10 mouse cellular contexts compared by ENCODE assay signal in genomic region chr2:73463431-73464194, GRCm38 (mm10).
DNase-seq lines count a peak whose midpoint lies in the region; ATAC-seq and TF ChIP-seq lines count a peak whose summit lies in the region.
"Had no signal": no experiment of that assay in that cellular context is flagged by ENCODE, and none has a peak within 500 bp of the region (broad histone marks: within the 10 kb centered on the region; RNA-seq: fewer than 3 reads in every experiment).

No protein-coding gene starts in this region.

- H3K4me2 ChIP-seq in kidney, embryonic 15.5 days = no peak overlapping the region
- H3K4me2 ChIP-seq in liver, embryonic 12.5 days = peak overlapping the region; percentile 23; the same call in 1 of the 2 replicates
- no peak overlapping the region for H3K4me2 ChIP-seq in hindbrain, embryonic 16.5 days (ENCODE audit: low read length)

- H3K27ac ChIP-seq in kidney, embryonic 15.5 days = no peak overlapping the region
- H3K27ac ChIP-seq in gastrocnemius, adult 2 months = peak overlapping the region; percentile 81
- peak overlapping the region; percentile 53; the same call in 1 of the 2 replicates for H3K27ac ChIP-seq in liver, embryonic 12.5 days
- H3K27ac ChIP-seq in hindbrain, embryonic 16.5 days (ENCODE audit: low read depth, low read length) = no peak overlapping the region

- H3K36me3 ChIP-seq in kidney, embryonic 15.5 days = no peaks in the 10 kb centered on the region
- H3K36me3 ChIP-seq in liver, embryonic 12.5 days = no peaks in the 10 kb centered on the region
- no peaks in the 10 kb centered on the region for H3K36me3 ChIP-seq in hindbrain, embryonic 16.5 days (ENCODE audit: control insufficient read depth, insufficient read depth, low read length)

- TF ChIP-seq CTCF in gastrocnemius, adult 2 months (IDR thresholded peaks at IDR 0.05) = no peak

- H3K4me3 ChIP-seq in kidney, embryonic 15.5 days (replicated peaks) = no peak overlapping the region
- no peak overlapping the region for H3K4me3 ChIP-seq in gastrocnemius, adult 2 months
- no peak overlapping the region for H3K4me3 ChIP-seq in liver, embryonic 12.5 days
- H3K4me3 ChIP-seq in hindbrain, embryonic 16.5 days (ENCODE audit: low read length) = no peak overlapping the region
- H3K4me3 ChIP-seq: erythroblast, embryonic 14.5 days had no signal

- WGBS in kidney, embryonic 15.5 days = 24% methylated on average over 7 of the region's 7 CpGs
- 25% methylated on average over 7 of the region's 7 CpGs for WGBS in liver, embryonic 12.5 days (ENCODE audit: insufficient replicate concordance)
- 69% methylated on average over 7 of the region's 7 CpGs for WGBS in hindbrain, embryonic 16.5 days

- DNase-seq in kidney, postnatal 36 days = peak; percentile 17 to 28
- DNase-seq in gastrocnemius, adult 2 months = peak; percentile 60
- DNase-seq in thymus, postnatal 0 days (ENCODE audit: low spot score) = peak; percentile 82
- DNase-seq in layer of hippocampus, postnatal 10 days (ENCODE audit: low spot score in 2 of 2) = no peak
- no peak for DNase-seq in adrenal gland, adult (ENCODE audit: inconsistent age in 2 of 2, low spot score in 1 of 2)

- peaks cover 15% of the 10 kb centered on the region for H3K4me1 ChIP-seq in kidney, embryonic 15.5 days
- peaks cover 59% of the 10 kb centered on the region for H3K4me1 ChIP-seq in liver, embryonic 12.5 days
- no peaks in the 10 kb centered on the region for H3K4me1 ChIP-seq in hindbrain, embryonic 16.5 days (ENCODE audit: control insufficient read depth, insufficient read depth, low read depth, low read length)

- H3K9ac ChIP-seq in kidney, embryonic 15.5 days = no peak overlapping the region
- no peak overlapping the region for H3K9ac ChIP-seq in liver, embryonic 12.5 days
- no peak overlapping the region for H3K9ac ChIP-seq in hindbrain, embryonic 16.5 days (ENCODE audit: low read depth, low read length)

- intact Hi-C loops in gastrocnemius, adult 2 months (cut with DNase I) = no loop called here

- no peaks in the 10 kb centered on the region for H3K27me3 ChIP-seq in kidney, embryonic 15.5 days
- H3K27me3 ChIP-seq in liver, embryonic 12.5 days (replicated peaks) = no peaks in the 10 kb centered on the region
- H3K27me3 ChIP-seq in hindbrain, embryonic 16.5 days (replicated peaks; ENCODE audit: control insufficient read depth, insufficient read depth, low read length) = no peaks in the 10 kb centered on the region
- H3K27me3 ChIP-seq: Patski had no signal

- H3K9me3 ChIP-seq in kidney, embryonic 15.5 days (replicated peaks) = no peaks in the 10 kb centered on the region
- H3K9me3 ChIP-seq in liver, embryonic 12.5 days (replicated peaks) = no peaks in the 10 kb centered on the region
- no peaks in the 10 kb centered on the region for H3K9me3 ChIP-seq in hindbrain, embryonic 16.5 days (ENCODE audit: control insufficient read depth, low read length)

- ATAC-seq in kidney, embryonic 15.5 days (replicated peaks; ENCODE audit: low FRiP score) = no peak
- no peak for ATAC-seq in liver, embryonic 12.5 days
- no peak for ATAC-seq in hindbrain, embryonic 16.5 days
- ATAC-seq: Patski had no signal

Comparison
In these comparisons a context has a peak if more than half of its experiments do, and no peak if none do; other contexts are left out.
1. DNase-seq: peak in kidney, postnatal 36 days (2 of 2), gastrocnemius, adult 2 months (single experiment) and thymus, postnatal 0 days (single experiment); none in layer of hippocampus, postnatal 10 days (0 of 2) and adrenal gland, adult (0 of 2).
2. H3K27ac ChIP-seq: peak in gastrocnemius, adult 2 months (single experiment) and liver, embryonic 12.5 days (single experiment); none in kidney, embryonic 15.5 days (single experiment) and hindbrain, embryonic 16.5 days (single experiment).